Mouse (Mus musculus): ENCODE data around the gene Trabd2b. TPM values are rescaled to one million over a fixed set of nuclear protein-coding genes. Genes with fewer than 3 reads are reported as not detected.
A peak's percentile ranks its signal among the peaks of the same experiment; 100 is the strongest.

Trabd2b gene
- polyA plus RNA-seq, 2 experiments from 2014 or later: not detected

DNA sequence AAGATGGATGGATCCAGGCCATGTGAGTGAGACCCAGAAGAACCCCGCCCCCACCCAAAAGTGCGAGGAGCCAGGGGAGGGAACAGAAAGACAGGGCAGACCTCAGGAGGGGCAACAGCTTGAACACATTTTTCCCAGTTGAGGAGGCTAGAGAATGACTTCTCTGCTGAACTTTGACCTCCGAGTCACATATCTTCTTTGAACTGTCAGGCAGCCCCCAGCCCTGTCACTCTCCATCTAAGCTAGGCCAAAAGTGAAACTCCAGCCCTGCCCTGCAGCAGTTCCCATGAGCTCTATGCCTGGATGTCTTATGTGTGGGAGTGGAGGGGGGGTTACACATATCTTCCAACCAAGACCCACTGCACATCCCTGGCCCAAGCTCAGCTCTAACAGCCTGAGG, 244.5 kb downstream of the Trabd2b start:
- no peak for ATAC-seq

DNA sequence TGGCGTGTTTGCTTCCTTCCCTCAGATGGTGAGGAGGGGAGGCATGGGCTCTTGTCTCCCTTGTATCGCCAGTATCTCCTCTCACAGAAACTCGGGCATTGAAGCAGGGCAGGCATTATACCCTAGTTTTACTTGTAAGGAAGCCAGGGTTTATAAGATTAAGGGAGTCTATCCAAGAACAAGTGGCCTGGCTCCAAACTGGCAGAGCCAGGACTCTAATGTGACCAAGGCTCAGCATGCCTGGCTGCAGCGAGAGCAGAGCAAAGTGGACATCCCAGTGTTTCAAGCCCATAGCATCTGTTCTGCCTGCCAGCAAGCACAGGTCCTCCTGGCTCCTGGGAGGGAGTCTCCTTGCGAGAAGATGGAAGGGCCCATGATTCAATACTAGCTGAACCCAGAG, 245.1 kb downstream of the Trabd2b start:
- ATAC-seq: no peak

DNA sequence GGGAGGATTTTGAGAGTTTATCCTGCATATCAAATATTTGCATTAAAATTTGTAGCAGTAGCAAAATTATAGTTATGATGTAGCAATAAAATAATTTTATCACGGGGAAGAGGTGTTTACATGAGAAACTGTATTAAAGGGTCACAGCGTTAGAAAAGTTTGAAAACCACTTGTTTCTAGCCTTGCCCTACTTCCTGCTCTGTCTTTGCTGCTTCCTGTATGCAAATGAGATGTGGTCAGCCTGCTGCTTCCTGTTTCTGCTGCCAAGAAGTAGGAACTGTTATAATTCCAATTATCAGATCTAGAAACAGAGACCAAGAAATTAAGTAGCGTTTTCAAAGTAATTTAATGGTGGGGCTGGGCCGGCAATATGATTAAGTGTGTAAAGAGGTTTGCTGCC, 245.9 kb downstream of the Trabd2b start:
- peak; percentile 96 for ATAC-seq

DNA sequence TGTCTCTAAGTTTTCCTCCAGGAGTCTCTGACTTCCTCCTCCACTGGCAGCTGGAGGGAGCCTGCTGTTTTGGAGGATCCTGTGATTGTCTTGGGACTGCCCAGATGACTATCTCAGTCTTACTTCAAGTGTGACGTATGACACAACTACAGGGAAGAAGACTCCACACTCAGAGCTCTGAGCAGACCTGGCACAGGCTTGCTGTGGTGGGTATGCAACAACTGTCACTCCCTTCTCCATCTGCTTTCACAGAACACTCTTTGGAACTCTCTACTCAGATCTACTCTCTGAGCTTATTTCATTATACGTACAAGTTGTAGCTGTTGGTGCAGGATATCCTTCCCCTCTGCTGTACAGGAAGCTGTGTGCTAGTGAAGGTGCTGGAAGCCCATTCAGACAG, 251.4 kb downstream of the Trabd2b start:
- ATAC-seq: no peak

DNA sequence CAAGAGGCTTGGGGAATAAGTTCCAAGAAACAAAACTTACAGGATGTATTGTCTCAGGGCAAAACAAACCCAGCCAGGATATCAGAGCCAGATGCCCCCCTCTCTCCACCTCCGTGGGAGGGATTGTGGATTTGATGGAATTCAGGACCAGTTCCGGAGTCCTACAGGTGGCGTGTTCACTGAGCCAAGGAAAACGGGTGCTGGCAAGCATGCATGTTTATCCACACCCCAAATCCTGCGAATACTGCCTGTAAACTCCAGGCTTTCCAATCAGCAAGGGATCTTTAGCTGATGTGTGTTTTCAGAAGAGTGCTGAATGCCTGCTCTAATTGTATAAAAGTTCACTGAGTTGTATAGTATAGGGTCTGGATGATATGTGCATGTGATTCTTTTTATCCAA, 253.4 kb downstream of the Trabd2b start:
- ATAC-seq: no peak

DNA sequence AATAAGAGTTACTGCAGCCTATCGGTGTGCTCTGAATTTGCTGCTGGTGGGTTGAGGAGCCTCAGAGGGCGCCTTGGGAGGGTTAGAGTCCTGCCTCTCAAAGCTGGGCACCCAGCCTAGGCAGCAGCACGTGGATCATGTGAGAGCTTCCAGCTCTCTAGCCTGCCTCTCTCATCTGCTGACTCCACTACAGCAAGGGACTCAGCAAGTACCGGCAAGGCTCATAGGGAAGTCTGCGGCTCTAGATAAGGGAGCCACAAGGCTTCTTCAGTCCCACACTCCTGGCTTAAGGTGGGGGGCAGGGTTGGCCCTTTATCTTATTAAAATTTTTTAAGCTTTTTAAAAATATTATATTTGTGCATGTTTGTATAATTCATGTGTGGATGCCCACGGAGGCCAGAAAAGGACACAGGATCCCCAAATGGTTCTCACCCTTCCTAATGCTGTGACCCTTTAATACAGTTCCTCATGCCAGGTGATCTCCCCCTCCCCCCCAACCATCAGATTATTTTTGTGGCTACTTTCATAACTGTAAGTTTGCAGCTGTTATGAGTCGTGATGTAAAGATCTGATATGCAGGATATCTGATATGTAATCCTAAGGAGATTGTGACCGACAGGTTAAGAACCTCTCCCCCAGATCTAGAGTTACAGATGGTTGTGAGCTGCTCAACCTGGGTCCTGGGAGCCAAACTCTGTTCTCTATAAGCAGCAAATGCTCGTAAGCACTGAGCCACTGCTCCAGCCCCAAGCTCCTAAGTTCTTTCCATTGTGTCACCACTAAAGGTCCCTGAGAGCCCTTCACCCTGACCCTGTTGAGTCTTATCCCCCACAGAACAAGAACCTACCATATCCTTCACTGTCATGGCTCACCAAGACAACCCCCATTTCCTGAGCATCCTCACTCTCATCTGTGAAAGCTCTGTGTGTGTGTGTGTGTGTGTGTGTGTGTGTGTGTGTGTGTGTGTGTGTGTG, 257.8 kb downstream of the Trabd2b start:
- ATAC-seq: no peak

Other genes starting within 250 kb of the Trabd2b start
- gene Skint11, start 243.3 kb upstream of the Trabd2b start, polyA plus RNA-seq (2017; shearing (Covaris generic)): not detected